Mouse (Mus musculus) CH12.LX (cell line): ENCODE measurements at regions not wholly inside any gene's neighbourhood (a gene's known extent, or its start where the extent isn't known, plus 50 kb on each side); places are given as distances from the start of the nearest gene placed in this dataset.

Experiments
- DNase-seq: peaks from one replicate; pipeline ENCODE4 v3.0.0-alpha.2; 2013; ENCODE audit errors: extremely low read depth
- H3K27ac ChIP-seq: 2 replicates; pipeline ENCODE4 v1.5.1; 2012; ENCODE audit warnings: low read depth, mild to moderate bottlenecking, control low read depth, moderate library complexity; ENCODE audit not compliant: insufficient read depth
- H3K27me3 ChIP-seq: replicated peaks from 2 replicates; pipeline ENCODE3; 2012; ENCODE audit warnings: inconsistent platforms
- H3K36me3 ChIP-seq, 2 experiments: replicated peaks in 1 of 2; 2 replicates each; pipeline versions ENCODE3 to v1.6.1; 2012; ENCODE audit warnings: inconsistent platforms in 1 of 2, low read length in 1 of 2, mild to moderate bottlenecking in 1 of 2, mixed read lengths in 1 of 2, moderate library complexity in 1 of 2; ENCODE audit not compliant: control insufficient read depth in 1 of 2, insufficient read depth in 1 of 2
- H3K4me1 ChIP-seq, 2 experiments: 2 replicates each; pipeline ENCODE4 v1.6.1; 2012; ENCODE audit warnings: inconsistent platforms in 1 of 2, moderate library complexity in 1 of 2; ENCODE audit not compliant: insufficient read depth in 2 of 2, control insufficient read depth in 1 of 2
- H3K4me2 ChIP-seq: 2 replicates; pipeline ENCODE4 v1.6.1; 2012; ENCODE audit warnings: low read depth, mild to moderate bottlenecking, control low read depth; ENCODE audit not compliant: poor library complexity, insufficient read depth, severe bottlenecking
- H3K4me3 ChIP-seq, 3 experiments: fragments of 150-350 bp in 1 of 3; sonication (generic) in 1 of 3; replicated peaks in 1 of 3; 2 replicates each; pipeline versions ENCODE3 to v1.5.1; 2011 to 2012; ENCODE audit warnings: low read depth in 2 of 3, low read length in 2 of 3, mild to moderate bottlenecking in 2 of 3, moderate library complexity in 2 of 3, control low read depth in 1 of 3, improper control_type of control experiment in 1 of 3, inconsistent platforms in 1 of 3, mixed read lengths in 1 of 3; ENCODE audit not compliant: poor library complexity in 1 of 3
- H3K79me2 ChIP-seq: replicated peaks from 2 replicates; pipeline ENCODE4 v1.6.1; 2012; ENCODE audit warnings: mild to moderate bottlenecking, moderate library complexity; ENCODE audit not compliant: control insufficient read depth, poor library complexity, insufficient read depth, severe bottlenecking; ENCODE audit errors: extremely low read depth
- H3K9ac ChIP-seq: 2 replicates; pipeline ENCODE4 v1.6.1; 2012; ENCODE audit warnings: low read depth, mild to moderate bottlenecking, control low read depth, moderate library complexity; ENCODE audit not compliant: insufficient read depth
- H3K9me3 ChIP-seq: replicated peaks from 2 replicates; pipeline ENCODE3; 2012; ENCODE audit warnings: low read length, inconsistent platforms, mixed read lengths
- BHLHE40 ChIP-seq: IDR thresholded peaks from 2 replicates; pipeline ENCODE4 v1.6.1; 2011; ENCODE audit warnings: mild to moderate bottlenecking, low read depth, low read length, improper control_type of control experiment
- CHD1 ChIP-seq: IDR thresholded peaks from 2 replicates; pipeline ENCODE4 v1.6.1; 2012; ENCODE audit warnings: low read depth, low read length, improper control_type of control experiment, inconsistent platforms
- CTCF ChIP-seq, 2 experiments: IDR thresholded peaks in 1 of 2; conservative IDR thresholded peaks in 1 of 2; 2 replicates each; pipeline ENCODE4 v1.5.1; 2011 to 2012; ENCODE audit warnings: low read depth in 2 of 2, low read length in 2 of 2, improper control_type of control experiment in 1 of 2, inconsistent platforms in 1 of 2, mild to moderate bottlenecking in 1 of 2, moderate library complexity in 1 of 2
- EP300 ChIP-seq: IDR thresholded peaks from 2 replicates; pipeline ENCODE4 v1.6.1; 2011; ENCODE audit warnings: low read length, improper control_type of control experiment
- GABPA ChIP-seq: IDR thresholded peaks from 2 replicates; pipeline ENCODE4 v1.6.1; 2012; ENCODE audit warnings: low read depth, low read length, improper control_type of control experiment, inconsistent platforms; ENCODE audit not compliant: insufficient replicate concordance
- IRF4 ChIP-seq: IDR thresholded peaks from 2 replicates; pipeline ENCODE4 v1.6.1; 2014; ENCODE audit warnings: low read depth, mild to moderate bottlenecking, inconsistent platforms, low read length, improper control_type of control experiment
- JUN ChIP-seq: IDR thresholded peaks from 2 replicates; pipeline ENCODE4 v1.6.1; 2011; ENCODE audit warnings: low read depth, mild to moderate bottlenecking, low read length, improper control_type of control experiment, moderate library complexity; ENCODE audit not compliant: insufficient read depth
- JUND ChIP-seq: conservative IDR thresholded peaks from 2 replicates; pipeline ENCODE4 v1.6.1; 2011; ENCODE audit warnings: low read depth, low read length, improper control_type of control experiment
- KAT2A ChIP-seq: IDR thresholded peaks from 2 replicates; pipeline ENCODE4 v1.6.1; 2012; ENCODE audit warnings: low read length, improper control_type of control experiment, inconsistent platforms; ENCODE audit not compliant: insufficient replicate concordance
- MAFK ChIP-seq: IDR thresholded peaks from 2 replicates; pipeline ENCODE4 v1.6.1; 2011; ENCODE audit warnings: low read length, improper control_type of control experiment; ENCODE audit not compliant: insufficient replicate concordance
- MAX ChIP-seq: IDR thresholded peaks from 2 replicates; pipeline ENCODE4 v1.6.1; 2011; ENCODE audit warnings: low read length, improper control_type of control experiment
- MEF2A ChIP-seq: IDR thresholded peaks from 2 replicates; pipeline ENCODE4 v1.6.1; 2014; ENCODE audit warnings: low read depth, mild to moderate bottlenecking, inconsistent platforms, low read length, improper control_type of control experiment, borderline replicate concordance
- MXI1 ChIP-seq: IDR thresholded peaks from 2 replicates; pipeline ENCODE4 v1.6.1; 2011; ENCODE audit warnings: mild to moderate bottlenecking, low read depth, low read length, improper control_type of control experiment
- NELFE ChIP-seq: IDR thresholded peaks from 2 replicates; pipeline ENCODE4 v1.6.1; 2011; ENCODE audit warnings: low read depth, low read length, improper control_type of control experiment
- NRF1 ChIP-seq: IDR thresholded peaks from 2 replicates; pipeline ENCODE4 v1.6.1; 2014; ENCODE audit warnings: low read depth, mild to moderate bottlenecking, inconsistent platforms, low read length, improper control_type of control experiment, moderate library complexity
- POLR2AphosphoS2 ChIP-seq: IDR thresholded peaks from 2 replicates; pipeline ENCODE4 v1.6.1; 2011; ENCODE audit warnings: low read depth, low read length, improper control_type of control experiment
- RCOR1 ChIP-seq: conservative IDR thresholded peaks from 2 replicates; pipeline ENCODE4 v1.6.1; 2012; ENCODE audit warnings: low read depth, mild to moderate bottlenecking, inconsistent platforms, low read length, improper control_type of control experiment
- SIN3A ChIP-seq: IDR thresholded peaks from 2 replicates; pipeline ENCODE4 v1.6.1; 2012; ENCODE audit warnings: low read length, improper control_type of control experiment, inconsistent platforms
- SMC3 ChIP-seq: IDR thresholded peaks from 2 replicates; pipeline ENCODE4 v1.6.1; 2011; ENCODE audit warnings: low read depth, low read length, improper control_type of control experiment
- TBP ChIP-seq: conservative IDR thresholded peaks from 2 replicates; pipeline ENCODE4 v1.6.1; 2011; ENCODE audit warnings: low read depth, low read length, improper control_type of control experiment
- TCF12 ChIP-seq: IDR thresholded peaks from 2 replicates; pipeline ENCODE4 v1.6.1; 2014; ENCODE audit warnings: low read depth, mild to moderate bottlenecking, inconsistent platforms, low read length, improper control_type of control experiment
- UBTF ChIP-seq: IDR thresholded peaks from 2 replicates; pipeline ENCODE4 v1.6.1; 2012; ENCODE audit warnings: low read depth, mild to moderate bottlenecking, inconsistent platforms, low read length, improper control_type of control experiment, moderate library complexity
- USF2 ChIP-seq: conservative IDR thresholded peaks from 2 replicates; pipeline ENCODE4 v1.6.1; 2011; ENCODE audit warnings: low read depth, low read length, improper control_type of control experiment
- ZC3H11A ChIP-seq: IDR thresholded peaks from 2 replicates; pipeline ENCODE4 v1.6.1; 2012; ENCODE audit warnings: low read depth, mild to moderate bottlenecking, inconsistent platforms, low read length, improper control_type of control experiment
- ZKSCAN1 ChIP-seq: IDR thresholded peaks from 2 replicates; pipeline ENCODE4 v1.6.1; 2012; ENCODE audit warnings: low read depth, inconsistent platforms, low read length, improper control_type of control experiment, borderline replicate concordance
- ZNF384 ChIP-seq: IDR thresholded peaks from 2 replicates; pipeline ENCODE4 v1.6.1; 2012; ENCODE audit warnings: low read depth, low read length, improper control_type of control experiment, inconsistent platforms
- dilution Hi-C: fragments of 300-500 bp; cut with MboI; formaldehyde crosslinking; loops from 2 replicates; pipeline ENCODE4 v1.14.3; 2020; ENCODE audit warnings: low sequenced_read_pairs; ENCODE audit not compliant: extremely low pct_unique_long_range_greater_than_20kb, extremely low pct_ligation_motif_present
- in situ Hi-C: fragments of 300-500 bp; cut with MboI; formaldehyde crosslinking; loops from 3 replicates; pipeline ENCODE4 v1.14.3; 2019; ENCODE audit warnings: low sequenced_read_pairs, low pct_ligation_motif_present, low pct_unique_long_range_greater_than_20kb, mixed read lengths

DNA sequence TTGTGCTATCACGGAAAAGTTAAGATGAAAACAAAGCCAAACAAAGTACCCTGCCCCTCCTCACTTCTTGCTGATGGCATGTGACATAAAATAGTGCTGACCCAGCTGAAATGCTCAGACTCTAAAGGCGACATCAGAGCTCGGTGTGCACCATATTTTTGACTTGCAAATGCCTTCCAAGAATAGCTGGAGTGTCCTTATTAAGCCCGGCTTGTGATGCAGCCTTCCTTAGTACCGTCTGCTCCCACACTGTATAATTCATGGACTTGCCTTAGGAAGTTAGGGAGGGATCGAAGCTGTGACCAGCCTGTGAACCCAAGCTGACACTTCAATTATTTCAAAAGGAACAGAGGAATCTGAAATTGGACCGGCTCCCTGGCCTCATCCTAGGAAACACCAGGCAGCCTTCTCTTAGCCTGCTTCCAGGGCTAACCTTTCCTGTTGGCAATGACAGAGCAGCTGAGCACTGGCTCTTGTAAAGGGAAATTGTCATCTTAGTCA is 169.0 kb downstream of the Rplp1 start:
- DNase-seq = peak; percentile 24
- H3K4me3 ChIP-seq = no peak overlapping the region
- peaks cover 17 to 32% of the 10 kb centered on the region in 2 experiments for H3K4me1 ChIP-seq
- peaks cover 4% of the 10 kb centered on the region for H3K27me3 ChIP-seq
- TF ChIP-seq POLR2AphosphoS2 = no peak
- TF ChIP-seq MAFK = peak; percentile 96
- no peak for TF ChIP-seq CHD1
- no peak for TF ChIP-seq SMC3
- TF ChIP-seq NELFE = no peak
- H3K9ac ChIP-seq = no peak overlapping the region
- no peaks in the 10 kb centered on the region for H3K36me3 ChIP-seq
- no peaks in the 10 kb centered on the region for H3K79me2 ChIP-seq
- no peak overlapping the region for H3K4me2 ChIP-seq
- no peak overlapping the region for H3K27ac ChIP-seq
- H3K9me3 ChIP-seq = peaks cover 3% of the 10 kb centered on the region
- in situ Hi-C loops = no loop called here
- dilution Hi-C loops = no loop called here

DNA sequence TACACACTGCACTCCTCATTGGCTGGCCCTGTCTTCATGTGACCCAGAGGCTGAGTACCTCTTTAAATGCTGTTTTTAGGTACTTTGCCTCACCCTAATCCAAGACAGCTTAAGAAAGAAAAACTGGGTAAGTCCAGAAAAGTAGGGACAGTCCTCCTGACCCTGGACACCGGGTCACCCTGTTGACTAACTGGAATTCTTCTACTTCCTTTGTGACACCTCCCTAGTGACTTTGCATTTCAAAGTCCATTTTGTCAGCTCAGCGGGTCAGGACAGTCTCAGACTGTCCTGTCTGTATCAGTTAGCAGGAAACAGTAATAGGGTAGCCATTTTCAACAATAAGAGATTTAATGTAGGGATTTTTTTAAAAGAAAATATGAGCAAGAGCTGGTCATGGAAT is 180.8 kb downstream of the Rplp1 start:
- dilution Hi-C loops (no loop called here), in situ Hi-C loops (no loop called here)
- Histone ChIP-seq H3K9ac (no peak overlapping the region), H3K27me3 (no peaks in the 10 kb centered on the region), H3K79me2 (no peaks in the 10 kb centered on the region), H3K27ac (no peak overlapping the region), H3K4me3 (no peak overlapping the region), H3K9me3 (peaks cover 3% of the 10 kb centered on the region), H3K4me2 (no peak overlapping the region), H3K4me1 (peaks cover 0 to 2% of the 10 kb centered on the region in 2 experiments; a peak in 1 of 4 replicates), H3K36me3 (no peaks in the 10 kb centered on the region)
- TF ChIP-seq MAFK (no peak), EP300 (no peak), IRF4 (no peak), TCF12 (no peak), NRF1 (no peak), JUN (no peak)
- TF ChIP-seq, all 38 proteins: peak for 0
- no peak for DNase-seq

DNA sequence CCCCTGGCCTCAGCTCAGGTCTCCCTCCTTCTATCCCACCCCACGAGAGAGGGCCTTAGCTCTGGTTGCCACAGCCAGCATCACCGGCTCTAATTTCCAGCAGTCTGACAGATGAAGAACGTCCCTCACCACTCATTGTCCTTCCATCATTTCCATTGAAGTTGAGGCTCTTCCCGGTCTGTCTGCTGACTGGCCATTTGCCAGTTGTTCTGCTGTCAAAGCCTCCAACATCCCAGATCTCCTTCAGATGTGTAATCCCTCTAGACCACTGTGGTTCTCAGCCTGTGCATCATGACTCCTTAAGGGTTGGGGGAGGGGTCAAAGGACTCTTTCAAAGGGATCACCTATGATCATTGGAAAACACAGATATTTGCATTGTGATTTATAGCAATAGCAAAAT is 181.6 kb downstream of the Rplp1 start:
- TF ChIP-seq TBP (no peak), MAX (no peak), NRF1 (no peak), MEF2A (no peak), JUND (no peak), UBTF (no peak), ZNF384 (no peak), USF2 (no peak), TCF12 (no peak), BHLHE40 (no peak), EP300 (no peak), KAT2A (no peak), RCOR1 (no peak), CTCF (conservative IDR thresholded peaks at IDR 0.05 in 1 of 2, IDR thresholded peaks at IDR 0.05 in 1 of 2; ENCODE audit: low read depth in 2 of 2, low read length in 2 of 2) (no peak), MXI1 (no peak), ZC3H11A (no peak), GABPA (no peak), SIN3A (no peak), ZKSCAN1 (no peak), MAFK (no peak)
- peaks cover 3% of the 10 kb centered on the region for H3K9me3 ChIP-seq
- H3K4me1 ChIP-seq = no peaks in the 10 kb centered on the region
- H3K27ac ChIP-seq = no peak overlapping the region
- no peak overlapping the region for H3K4me3 ChIP-seq
- DNase-seq = no peak
- no peaks in the 10 kb centered on the region for H3K79me2 ChIP-seq
- in situ Hi-C loops (no loop called here), dilution Hi-C loops (no loop called here)
- no peak overlapping the region for H3K4me2 ChIP-seq
- no peaks in the 10 kb centered on the region for H3K27me3 ChIP-seq
- no peak overlapping the region for H3K9ac ChIP-seq
- H3K36me3 ChIP-seq = no peaks in the 10 kb centered on the region
